Mouse (Mus musculus): ENCODE measurements around the gene Tmem38a.

The Tmem38a gene

DNA sequence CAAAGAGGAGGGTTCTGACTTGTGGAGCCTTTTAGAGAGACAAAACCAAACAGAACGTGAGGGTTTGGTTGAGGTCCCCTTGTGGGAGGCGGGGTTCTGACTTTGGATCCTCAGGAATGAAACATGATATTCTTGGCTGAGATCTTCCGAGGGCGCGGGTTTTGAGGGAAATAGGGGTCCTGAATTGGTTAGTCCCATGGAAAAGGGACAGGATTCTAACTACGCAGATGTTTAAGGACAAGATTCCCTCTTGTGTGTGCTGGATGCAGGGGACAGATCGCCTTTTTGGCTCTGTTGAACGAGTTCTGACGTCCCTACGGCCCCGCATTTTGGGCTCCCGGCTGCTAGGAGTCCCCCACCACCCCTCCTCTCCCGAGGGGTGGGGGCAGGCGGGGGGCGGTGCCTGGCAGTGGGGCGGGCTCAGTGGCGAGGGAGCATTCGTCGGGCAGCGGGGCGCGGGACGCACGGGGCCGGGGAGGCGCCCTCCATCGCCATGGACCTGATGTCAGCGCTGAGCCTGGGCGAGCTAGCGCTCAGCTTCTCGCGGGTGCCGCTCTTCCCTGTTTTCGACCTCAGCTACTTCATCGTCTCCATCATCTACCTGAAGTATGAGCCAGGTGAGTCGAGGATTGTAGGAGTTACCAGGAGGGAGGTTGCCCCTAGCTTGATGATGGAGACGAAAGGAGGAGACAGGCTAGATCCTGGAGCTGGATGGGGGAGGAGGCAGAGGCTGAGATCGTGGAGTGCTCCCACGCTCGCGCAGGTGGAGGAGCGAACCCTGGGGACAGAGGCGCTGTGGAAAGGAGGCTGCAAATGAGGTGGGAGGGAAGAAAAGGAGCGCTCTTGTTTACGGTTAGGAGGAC lies at the start of gene Tmem38a:
Tmem38a (plus strand) TSS at position 445 of the 863 bp plus-strand sequence.
- peak; percentile 51 to 70 for DNase-seq (ENCODE audit: low spot score in 2 of 2)

DNA sequence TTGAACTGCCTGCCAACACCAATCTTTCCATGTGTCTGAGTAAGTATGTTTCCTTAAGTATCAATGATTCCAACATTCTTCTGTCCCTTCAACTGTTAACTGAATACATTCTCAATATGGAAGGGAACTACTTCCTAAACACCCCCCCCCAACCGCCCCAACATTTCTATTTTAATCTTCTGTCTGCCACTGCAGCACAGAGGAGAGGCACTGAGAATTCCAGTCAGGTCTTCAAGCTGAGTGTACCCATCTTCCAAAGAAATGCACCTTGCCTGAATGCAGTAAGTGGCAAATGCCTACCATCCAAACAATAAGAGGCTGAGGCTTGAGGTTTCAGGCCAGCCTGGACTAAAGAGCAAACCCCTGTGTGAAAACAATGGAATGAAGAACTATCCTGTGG lies 39.8 kb upstream of the Tmem38a start:
- DNase-seq (ENCODE audit: low spot score in 2 of 2) = no peak

DNA sequence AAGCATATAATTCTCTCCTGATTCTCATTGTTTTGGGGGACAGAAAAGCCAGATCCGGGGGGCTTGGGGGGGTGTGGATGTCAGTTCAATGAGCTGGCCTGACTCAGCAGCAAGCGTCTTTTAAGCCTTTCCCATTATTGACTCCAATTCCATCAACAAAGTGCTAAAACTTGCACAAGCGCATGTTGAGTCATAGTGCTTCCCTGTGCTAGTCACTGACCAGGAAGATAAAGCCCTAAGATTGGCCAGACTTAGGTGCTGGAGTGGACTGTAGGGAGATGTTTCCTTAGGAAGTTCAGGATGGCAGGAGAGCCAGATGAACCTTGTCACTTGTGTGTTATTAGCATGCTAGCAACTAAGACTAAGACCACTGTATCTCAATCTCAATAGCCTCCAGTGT lies 37.0 kb upstream of the Tmem38a start:
- no peak for DNase-seq (ENCODE audit: low spot score in 2 of 2)

DNA sequence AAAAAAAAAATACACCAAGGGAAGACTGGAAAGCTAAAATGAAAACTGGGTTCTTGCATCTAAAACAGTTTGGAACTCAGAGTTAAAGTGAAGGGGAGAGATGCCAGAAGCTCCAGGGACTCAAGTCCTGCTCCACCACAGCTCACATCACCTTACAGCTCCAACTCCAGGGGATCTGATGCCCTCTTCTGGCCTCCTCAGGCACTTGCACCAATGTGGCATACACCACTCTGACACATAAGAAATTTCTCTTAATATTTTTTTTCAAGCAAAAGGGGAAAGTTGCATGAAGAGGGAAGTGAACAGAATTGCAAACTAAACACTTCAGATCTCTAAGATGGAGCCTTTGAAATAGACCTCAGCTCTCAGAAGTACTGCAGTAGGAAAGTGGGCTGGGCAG lies 32.6 kb upstream of the Tmem38a start:
- peak in 1 of 2 experiments; percentile 37 for DNase-seq (ENCODE audit: low spot score in 2 of 2)

DNA sequence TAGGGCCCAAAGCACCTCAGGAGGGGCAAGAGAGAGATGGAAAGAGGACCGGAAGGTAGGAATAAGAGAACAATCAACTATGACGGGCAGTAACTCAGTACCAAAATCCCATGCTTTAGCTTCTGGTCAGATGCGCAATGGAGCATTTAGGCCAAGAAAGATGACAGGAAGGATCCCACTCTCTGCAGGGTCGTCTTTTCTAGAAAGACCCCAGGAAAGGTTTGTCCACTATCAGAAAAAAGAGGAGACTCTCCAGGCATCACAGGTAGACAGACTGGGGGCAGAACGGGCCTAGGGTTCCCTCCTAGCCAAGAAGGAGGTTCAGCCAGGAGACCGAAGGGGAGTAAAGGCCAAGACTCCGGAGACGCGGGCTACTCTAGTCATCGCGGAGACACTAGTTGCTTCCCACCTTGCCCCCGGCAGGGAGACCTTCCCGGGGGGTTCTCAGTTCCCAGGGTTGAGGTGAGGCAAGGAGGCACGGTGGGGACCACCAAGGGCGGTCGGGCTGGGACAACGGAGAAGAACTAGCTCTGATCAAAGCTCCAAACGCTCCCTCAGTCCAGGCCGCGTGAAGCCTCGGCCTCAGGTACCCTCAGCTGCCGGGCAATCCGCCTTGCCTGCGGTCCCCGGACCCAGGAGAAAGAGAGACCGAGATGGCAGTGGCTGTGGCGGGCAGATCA lies 24.6 kb upstream of the Tmem38a start:
- peak; percentile 63 to 70 for DNase-seq (ENCODE audit: low spot score in 2 of 2)

DNA sequence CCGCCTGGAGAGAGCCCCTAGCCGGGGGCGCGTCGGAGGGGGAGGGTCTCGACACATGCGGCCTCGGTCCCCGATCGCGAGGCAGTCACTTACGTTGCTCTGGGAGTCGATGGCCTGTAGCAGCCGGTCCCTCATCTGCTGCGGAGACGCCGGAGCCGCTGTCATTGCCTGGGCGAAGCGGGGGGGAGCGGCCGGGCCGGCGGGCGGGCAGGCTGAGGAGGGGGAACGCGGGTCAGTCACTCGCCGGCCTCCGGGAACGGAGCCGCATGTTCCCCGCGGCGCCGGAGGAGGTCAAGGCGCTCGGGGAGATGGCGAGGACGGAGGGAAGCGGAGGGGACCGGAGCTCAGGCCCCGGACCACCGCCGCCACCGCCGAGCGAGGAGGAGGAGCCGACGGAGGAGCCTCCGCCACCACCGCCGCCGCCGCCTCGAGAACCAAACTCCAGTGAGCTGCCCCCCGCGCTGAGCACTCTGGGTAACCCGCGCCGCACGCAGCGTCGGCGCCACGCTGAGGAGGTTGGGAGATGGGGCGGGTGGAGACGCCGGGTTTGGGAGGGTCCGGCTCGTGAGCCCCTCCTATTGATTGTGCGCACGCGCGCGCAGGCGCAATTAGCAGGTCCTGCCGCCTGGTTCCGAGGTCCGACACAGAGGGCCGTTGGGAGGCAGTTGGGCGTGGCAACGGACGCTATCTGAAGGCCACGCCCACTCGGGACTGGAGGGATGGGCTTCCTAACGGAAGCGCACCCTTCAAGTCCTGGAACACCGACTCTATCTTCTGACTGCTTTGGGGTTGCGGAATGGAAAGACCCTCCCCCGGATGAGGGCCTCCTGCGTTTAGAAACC lies 23.8 kb upstream of the Tmem38a start, which contains the start of gene Med26:
Med26 (minus strand) TSS at position 469 of the 842 bp plus-strand sequence.
- peak; percentile 92 to 97 for DNase-seq (ENCODE audit: low spot score in 2 of 2)

DNA sequence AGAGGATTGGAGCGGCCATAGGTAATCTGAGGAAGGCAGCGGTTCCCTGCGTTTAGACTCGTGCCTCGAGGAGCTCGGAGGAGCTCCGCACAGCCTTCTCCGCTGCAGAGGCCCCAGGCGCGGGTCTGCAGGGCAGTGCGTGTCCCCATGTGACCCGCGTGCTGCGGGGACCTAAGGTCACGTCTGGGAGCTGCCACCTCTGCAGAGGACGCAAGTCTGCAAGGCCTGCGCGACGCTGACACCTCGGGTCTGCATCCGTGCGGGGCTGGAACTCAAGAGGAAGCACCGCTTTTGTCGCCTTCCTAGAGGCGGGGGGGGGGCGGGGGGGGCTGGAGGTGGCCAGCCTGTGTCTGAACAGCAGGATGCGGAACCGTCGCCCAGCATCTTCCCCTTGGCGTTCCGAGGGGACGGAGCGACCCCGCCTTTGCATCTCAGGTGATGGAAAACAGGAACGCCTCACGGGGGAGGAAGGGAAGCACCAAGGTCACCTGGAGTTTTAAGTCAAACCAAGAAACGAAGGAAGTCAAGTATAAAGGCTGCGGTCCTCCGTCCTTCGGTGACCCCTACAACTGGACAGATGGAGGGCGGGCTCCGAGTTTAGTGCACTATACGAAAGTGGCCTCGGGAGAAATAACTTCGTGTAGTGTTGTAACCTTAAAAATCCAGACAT lies 23.1 kb upstream of the Tmem38a start:
- DNase-seq (ENCODE audit: low spot score in 2 of 2) = peak in 1 of 2 experiments; percentile 25

DNA sequence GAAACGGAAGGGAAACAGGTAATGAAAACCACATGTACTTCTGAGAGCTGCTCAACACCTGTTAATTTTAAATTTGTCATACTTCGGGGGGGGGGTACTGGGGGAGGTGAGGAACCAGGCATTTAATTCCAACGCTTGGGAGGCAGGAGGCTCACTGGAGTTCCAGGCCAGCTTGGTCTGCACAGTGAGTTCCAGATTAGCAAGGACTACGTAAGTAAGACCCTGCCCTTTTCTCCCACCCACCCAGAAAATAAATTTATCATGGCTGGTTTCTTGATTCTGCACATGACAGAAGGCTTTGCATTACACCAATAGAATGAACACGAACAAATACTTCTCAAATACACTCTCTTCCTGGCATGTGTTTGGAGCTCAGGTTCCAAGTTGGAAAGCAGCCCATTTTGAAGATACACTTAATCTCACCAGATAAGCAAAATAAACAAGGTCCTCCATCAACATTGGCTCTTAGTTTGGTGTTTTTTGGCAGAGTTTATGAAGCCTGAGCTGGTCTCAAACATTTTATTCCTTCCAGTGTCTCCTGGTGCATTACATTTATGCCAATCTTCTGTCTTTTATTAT lies 22.5 kb upstream of the Tmem38a start:
- DNase-seq (ENCODE audit: low spot score in 2 of 2) = no peak

DNA sequence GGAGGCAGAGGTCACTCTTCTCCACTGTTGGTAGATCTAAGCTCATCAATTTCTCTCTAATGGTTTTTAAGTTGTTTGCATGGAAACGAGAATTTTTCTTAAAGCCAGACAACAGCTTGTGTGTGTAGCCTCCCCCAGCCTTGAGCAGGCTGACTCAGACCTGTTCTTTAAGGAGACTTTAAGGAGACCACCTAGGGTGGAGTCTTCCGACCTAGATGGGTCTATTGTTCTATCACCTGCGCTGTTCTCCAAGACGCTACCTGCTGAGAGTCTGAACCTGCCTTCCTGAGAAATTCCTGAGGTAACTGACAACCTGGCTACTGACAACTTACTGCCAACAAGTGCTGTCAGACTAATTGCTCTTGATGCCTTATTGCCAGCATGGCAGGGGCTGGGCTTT lies 16.1 kb upstream of the Tmem38a start:
- no peak for DNase-seq (ENCODE audit: low spot score in 2 of 2)

DNA sequence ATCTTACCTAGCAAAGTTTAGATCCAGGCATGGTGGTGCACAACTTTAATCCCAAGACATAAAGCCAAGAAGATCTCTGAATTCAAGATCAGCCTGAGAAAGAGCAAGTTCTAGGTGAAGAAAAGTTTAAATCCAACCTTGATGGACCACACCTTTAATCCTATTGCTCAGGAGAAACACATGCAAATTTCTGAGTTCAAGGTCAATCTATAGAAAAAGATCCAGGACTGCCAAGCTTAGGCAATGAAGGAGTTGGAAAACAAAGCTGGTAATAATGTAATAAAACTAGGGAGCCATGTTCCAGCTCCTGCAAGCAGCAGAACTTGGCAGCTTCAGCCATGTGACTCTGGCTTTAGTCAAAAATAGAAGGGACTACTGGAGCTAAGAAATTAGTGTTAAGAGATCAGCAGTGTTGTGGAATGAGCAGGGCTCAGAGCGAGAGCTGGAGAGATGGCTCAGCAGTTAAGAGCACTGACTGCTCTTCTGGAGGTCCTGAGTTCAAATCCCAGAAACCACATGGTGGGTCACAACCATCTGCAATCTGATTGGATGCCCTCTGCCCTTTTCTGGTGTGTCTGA lies 10.7 kb upstream of the Tmem38a start:
- DNase-seq (ENCODE audit: low spot score in 2 of 2) = no peak

DNA sequence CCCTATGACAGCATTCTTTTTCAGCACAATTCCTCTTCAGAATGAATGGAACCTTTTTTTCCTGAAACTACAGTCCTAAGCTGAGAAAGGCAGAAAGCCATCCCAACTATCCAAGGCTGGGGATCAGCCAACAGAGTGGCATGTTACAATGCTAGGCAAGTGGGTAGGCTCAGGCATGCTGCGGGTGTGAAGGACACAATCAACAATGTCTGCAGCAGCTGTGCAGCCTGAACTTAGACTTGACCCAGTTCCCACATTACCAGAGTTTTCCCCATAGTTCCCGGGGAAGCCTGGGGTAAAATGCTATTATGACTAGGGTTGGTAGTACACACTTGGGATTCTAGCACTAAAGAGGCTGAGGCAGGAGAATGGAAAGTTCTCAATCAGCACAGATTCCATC lies 5.9 kb upstream of the Tmem38a start:
- no peak for DNase-seq (ENCODE audit: low spot score in 2 of 2)

DNA sequence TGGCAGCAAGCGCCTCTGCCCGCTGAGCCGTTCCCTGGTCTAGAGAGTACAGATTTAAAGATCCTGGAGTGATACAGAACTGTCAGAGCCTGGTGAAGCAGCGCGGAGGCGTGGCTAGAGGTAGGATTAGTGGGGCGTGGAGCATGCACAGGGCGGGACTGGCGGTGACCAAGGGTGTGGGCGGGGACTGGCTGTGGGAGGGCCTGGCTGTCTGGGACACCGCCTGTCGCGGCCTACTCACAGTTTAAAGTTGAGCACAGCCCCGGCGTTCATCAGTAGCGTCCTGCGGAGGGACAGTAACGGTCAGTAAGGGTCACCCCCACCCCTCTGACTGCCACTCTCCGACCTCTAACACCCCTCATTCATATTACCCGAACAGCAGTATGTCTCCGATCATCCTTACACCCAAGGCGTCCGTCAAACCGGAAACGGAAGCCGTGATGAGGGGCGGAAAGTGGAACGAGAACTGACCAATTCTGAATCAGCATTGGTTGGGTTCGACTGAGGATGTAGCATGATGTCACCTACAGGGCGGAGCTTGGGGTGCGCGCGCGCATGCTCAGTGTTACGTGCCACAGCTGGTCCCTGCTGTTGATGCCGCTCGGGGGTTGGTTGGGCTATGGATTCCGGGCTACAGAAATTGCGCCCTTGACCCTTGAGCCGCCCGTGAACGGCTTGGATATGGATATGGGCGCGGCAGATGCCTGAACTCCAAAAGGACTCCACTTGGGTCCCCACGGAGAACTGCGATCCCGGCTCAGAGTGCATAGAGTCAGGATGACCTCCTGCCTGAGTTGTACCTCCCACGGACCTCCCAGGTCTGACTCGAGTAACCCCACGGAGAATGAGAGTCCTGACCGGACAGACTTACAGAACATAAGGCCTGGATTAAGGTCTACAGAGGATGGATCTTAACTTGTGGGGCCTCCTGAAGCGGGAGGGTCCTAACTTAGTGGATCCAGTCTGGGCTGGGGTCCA lies 933 bp upstream of the Tmem38a start, which contains the start of gene Smim7:
Smim7 (minus strand) TSS at position 456 of the 978 bp plus-strand sequence.
- DNase-seq (ENCODE audit: low spot score in 2 of 2) = peak; percentile 96 to 98

DNA sequence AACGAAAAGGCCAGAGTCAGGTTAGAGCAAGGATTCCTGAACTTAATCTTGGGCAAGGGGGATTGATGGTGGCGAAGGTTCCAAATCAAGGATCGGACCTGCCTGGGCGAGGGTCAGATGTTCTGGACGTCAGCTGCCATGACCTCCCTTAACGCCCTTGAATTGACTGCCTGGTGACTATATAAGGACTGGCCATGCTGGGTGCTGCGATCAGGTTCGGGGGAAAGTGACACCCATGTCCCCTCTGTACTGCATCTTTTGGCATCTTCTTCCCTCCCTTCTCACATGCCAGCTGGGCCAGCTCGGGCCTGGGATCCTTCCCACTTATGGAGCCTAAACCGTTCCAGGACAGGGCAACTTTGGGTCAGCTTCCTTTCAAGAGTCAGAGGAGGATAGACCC lies 652 bp downstream of the Tmem38a start:
- DNase-seq (ENCODE audit: low spot score in 2 of 2) = no peak

DNA sequence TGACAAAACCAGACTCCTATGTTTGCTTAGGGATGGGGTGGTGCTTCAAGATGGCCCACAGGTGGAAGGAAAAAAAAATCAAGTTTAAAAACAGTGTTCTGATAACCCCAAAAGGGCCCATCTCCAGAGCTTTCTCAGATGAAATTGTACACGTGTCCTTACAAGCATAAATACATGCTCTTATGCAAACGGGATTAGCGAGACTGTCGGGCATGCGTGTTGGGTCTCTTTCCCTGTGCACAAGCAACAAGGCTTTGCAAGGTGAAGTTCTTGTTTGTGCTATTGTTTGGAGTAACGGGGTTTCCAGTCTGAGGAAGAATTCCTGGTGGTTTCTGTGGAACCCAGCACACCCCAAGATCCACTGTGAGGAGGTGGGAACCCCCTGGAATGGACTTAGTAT lies 1.6 kb downstream of the Tmem38a start:
- no peak for DNase-seq (ENCODE audit: low spot score in 2 of 2)

DNA sequence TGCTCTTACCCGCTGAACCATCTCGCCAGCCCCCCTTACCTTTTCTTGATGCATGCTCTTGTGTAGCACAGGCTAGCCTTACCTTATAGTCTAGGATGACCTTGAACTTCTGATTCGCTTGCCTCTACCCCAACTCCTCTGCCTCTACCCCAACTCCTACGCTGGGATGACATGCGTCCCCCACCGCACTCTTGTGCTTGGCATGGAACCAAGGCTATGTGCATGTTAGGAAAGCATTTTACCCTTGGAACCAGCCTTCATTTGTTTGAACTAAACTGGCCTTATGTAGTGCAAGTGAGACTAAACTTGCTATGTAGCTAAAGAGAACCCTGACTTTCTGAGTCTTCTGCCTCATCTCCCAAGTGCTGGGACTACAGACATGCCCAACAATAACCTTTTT lies 4.1 kb downstream of the Tmem38a start:
- DNase-seq (ENCODE audit: low spot score in 2 of 2) = no peak

DNA sequence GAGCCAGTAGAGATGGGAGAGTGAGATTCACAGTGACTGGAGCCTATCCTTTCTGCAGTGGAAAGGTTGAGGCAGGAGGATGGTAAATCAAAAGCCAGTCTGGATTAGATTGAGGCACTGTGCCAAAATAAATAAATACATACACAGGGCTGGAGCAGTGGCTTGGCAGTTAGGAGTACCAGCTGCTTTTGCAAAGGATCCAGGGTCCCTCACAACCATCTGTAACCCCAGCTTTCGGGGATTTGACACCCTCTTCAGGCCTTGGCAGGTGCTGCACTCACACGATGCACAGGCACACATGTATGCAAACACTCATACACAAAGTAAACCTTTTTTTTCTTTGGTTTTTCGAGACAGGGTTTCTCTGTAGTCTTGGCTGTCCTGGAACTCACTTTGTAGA lies 5.4 kb downstream of the Tmem38a start:
- DNase-seq (ENCODE audit: low spot score in 2 of 2) = no peak

DNA sequence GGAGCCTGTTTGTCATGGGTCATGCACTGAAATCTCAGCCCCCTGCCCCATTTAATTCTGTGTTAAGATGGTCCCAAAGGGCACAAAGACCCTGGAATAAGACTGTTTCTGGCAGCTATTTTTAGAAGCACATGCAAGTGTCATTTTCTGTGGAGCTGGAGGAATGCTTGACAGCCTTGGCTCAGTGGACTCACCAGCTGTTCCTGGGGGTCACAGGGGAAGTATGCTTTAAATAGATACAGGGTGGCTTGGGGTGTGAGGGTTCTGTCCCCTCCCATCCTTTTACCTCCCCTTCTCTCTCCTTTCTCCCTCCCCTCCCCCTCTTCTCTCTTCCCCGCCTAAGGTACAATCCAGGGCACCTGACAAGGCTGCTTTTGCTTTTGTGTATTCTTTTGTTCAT lies 6.1 kb downstream of the Tmem38a start:
- no peak for DNase-seq (ENCODE audit: low spot score in 2 of 2)

DNA sequence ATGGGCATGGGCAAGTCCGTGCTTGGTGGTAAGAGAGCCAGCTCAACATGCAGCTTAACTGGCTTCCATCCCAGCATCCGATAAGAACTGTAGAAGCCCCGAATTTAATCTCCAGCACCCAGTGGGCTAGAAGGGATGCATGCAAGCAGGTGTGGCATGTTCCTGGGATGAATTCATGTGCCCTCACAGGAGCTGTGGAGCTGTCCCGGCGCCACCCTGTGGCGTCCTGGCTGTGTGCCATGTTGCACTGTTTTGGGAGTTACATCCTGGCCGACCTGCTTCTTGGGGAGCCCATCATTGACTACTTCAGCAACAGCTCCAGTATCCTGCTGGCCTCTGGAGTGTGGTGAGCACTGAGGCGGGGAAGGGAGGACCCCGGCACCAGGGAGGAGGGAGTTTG lies 7.5 kb downstream of the Tmem38a start:
- DNase-seq (ENCODE audit: low spot score in 2 of 2) = no peak

DNA sequence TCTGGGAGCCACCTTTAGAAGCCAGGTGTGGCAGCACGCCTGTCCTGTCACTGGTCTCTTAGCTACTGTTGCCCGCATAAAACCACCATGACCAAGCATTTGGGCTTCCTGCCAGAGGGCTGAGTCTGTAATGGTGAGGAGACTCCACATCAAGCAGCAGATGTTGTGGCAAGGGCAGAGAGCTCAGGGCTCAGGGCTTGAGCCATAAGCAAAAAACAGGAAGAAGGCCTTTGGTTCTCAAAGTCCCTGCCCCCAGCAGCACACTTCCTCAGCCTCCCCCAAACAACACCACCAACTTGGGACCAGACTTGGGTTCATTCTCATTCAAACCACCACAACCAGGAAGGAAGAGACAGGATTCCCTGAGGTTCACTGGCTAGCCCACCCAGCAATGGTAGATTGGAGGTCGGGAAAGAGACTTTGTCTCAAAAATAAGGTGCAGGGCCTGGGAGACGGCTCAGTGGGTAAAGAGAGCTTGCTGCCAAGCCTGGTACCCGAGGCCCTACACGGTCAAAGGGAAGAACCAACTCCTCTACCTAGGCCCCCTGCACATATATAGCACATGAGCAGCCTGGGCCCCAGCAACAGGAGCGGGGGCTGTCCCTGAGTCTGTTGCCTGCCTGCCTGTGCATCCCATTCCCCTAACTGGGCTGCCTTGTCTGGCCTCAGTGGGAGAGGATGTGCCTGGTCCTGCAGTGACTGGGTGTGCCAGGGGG lies 11.4 kb downstream of the Tmem38a start:
- DNase-seq (ENCODE audit: low spot score in 2 of 2) = peak; percentile 34 to 73

Data from spleen, postnatal 10 days (tissue).